Comparison of ENCODE assay signal across 12 mouse cellular contexts in genomic region chrX:47328817-47329216, GRCm38 (mm10).
DNase-seq lines count a peak whose midpoint lies in the region; ATAC-seq and TF ChIP-seq lines count a peak whose summit lies in the region.
"Had no signal": no experiment of that assay in that cellular context is flagged by ENCODE, and none has a peak within 500 bp of the region (broad histone marks: within the 10 kb centered on the region; RNA-seq: fewer than 3 reads in every experiment).

No protein-coding gene starts in this region.

- peak; percentile 2 for DNase-seq in adrenal gland, postnatal 10 days
- no peak for DNase-seq in adrenal gland, postnatal 25 days
- DNase-seq in hindbrain, postnatal 0 days (ENCODE audit: low spot score) = peak; percentile 68
- no peak for DNase-seq in liver, postnatal 0 days
- no peak for DNase-seq in liver
- peak; percentile 26 for DNase-seq in lung, postnatal 36 days
- no peak for DNase-seq in adrenal gland, adult 18-20 months (ENCODE audit: low spot score in 2 of 2)
- DNase-seq: adrenal gland, postnatal 36 days; thymus, adult 2 months had no signal

- H3K4me2 ChIP-seq in hindbrain, postnatal 0 days (ENCODE audit: low read depth, low read length) = no peak overlapping the region
- no peak overlapping the region for H3K4me2 ChIP-seq in hindbrain, embryonic 12.5 days (replicated peaks)
- no peak overlapping the region for H3K4me2 ChIP-seq in liver, postnatal 0 days (ENCODE audit: low read depth, low read length)
- H3K4me2 ChIP-seq: limb, embryonic 15.5 days had no signal

- peak; percentile 46 for TF ChIP-seq CTCF in hindbrain, postnatal 0 days (IDR thresholded peaks at IDR 0.05; ENCODE audit: low read depth)
- TF ChIP-seq CTCF in liver, postnatal 0 days (IDR thresholded peaks at IDR 0.05; ENCODE audit: low read depth) = peak; percentile 26; the same call in 1 of the 2 replicates

- no peak overlapping the region for H3K27ac ChIP-seq in hindbrain, postnatal 0 days
- no peak overlapping the region for H3K27ac ChIP-seq in hindbrain, embryonic 12.5 days
- no peak overlapping the region for H3K27ac ChIP-seq in liver, postnatal 0 days (ENCODE audit: low read depth)
- H3K27ac ChIP-seq: limb, embryonic 15.5 days; midbrain, embryonic 10.5 days had no signal

- H3K9me3 ChIP-seq in hindbrain, postnatal 0 days (ENCODE audit: low read length) = no peaks in the 10 kb centered on the region
- no peaks in the 10 kb centered on the region for H3K9me3 ChIP-seq in hindbrain, embryonic 12.5 days (replicated peaks)
- no peaks in the 10 kb centered on the region for H3K9me3 ChIP-seq in liver, postnatal 0 days (ENCODE audit: low read length)
- H3K9me3 ChIP-seq: limb, embryonic 15.5 days; midbrain, embryonic 10.5 days had no signal

- TF ChIP-seq EP300 in liver, postnatal 0 days (IDR thresholded peaks at IDR 0.05; ENCODE audit: low read depth) = no peak

- no peak overlapping the region for H3K4me3 ChIP-seq in hindbrain, postnatal 0 days (ENCODE audit: low read length)
- no peak overlapping the region for H3K4me3 ChIP-seq in hindbrain, embryonic 12.5 days
- no peak overlapping the region for H3K4me3 ChIP-seq in liver, postnatal 0 days (ENCODE audit: low read depth, low read length)
- H3K4me3 ChIP-seq: limb, embryonic 15.5 days; midbrain, embryonic 10.5 days had no signal

- ATAC-seq in hindbrain, postnatal 0 days = no peak
- no peak for ATAC-seq in hindbrain, embryonic 12.5 days (ENCODE audit: low FRiP score)
- ATAC-seq in liver, postnatal 0 days = no peak

- no peaks in the 10 kb centered on the region for H3K4me1 ChIP-seq in hindbrain, postnatal 0 days (ENCODE audit: insufficient read depth, low read length)
- H3K4me1 ChIP-seq in hindbrain, embryonic 12.5 days = no peaks in the 10 kb centered on the region
- no peaks in the 10 kb centered on the region for H3K4me1 ChIP-seq in liver, postnatal 0 days (ENCODE audit: insufficient read depth)
- H3K4me1 ChIP-seq: limb, embryonic 15.5 days; midbrain, embryonic 10.5 days had no signal

- H3K27me3 ChIP-seq in hindbrain, postnatal 0 days (ENCODE audit: insufficient read depth, low read length) = no peaks in the 10 kb centered on the region
- no peaks in the 10 kb centered on the region for H3K27me3 ChIP-seq in hindbrain, embryonic 12.5 days
- H3K27me3 ChIP-seq in liver, postnatal 0 days (ENCODE audit: insufficient read depth, low read length) = no peaks in the 10 kb centered on the region
- H3K27me3 ChIP-seq: limb, embryonic 15.5 days had no signal

- no peak overlapping the region for H3K9ac ChIP-seq in hindbrain, postnatal 0 days (replicated peaks; ENCODE audit: low read length)
- H3K9ac ChIP-seq in hindbrain, embryonic 12.5 days = no peak overlapping the region
- no peak overlapping the region for H3K9ac ChIP-seq in liver, postnatal 0 days (replicated peaks)
- H3K9ac ChIP-seq: limb, embryonic 15.5 days had no signal

- H3K36me3 ChIP-seq in hindbrain, postnatal 0 days (ENCODE audit: insufficient read depth, low read length) = no peaks in the 10 kb centered on the region
- H3K36me3 ChIP-seq in hindbrain, embryonic 12.5 days = no peaks in the 10 kb centered on the region
- H3K36me3 ChIP-seq in liver, postnatal 0 days (replicated peaks; ENCODE audit: insufficient read depth, low read length) = no peaks in the 10 kb centered on the region
- H3K36me3 ChIP-seq: limb, embryonic 15.5 days; midbrain, embryonic 10.5 days had no signal

Comparison
In these comparisons a context has a peak if more than half of its experiments do, and no peak if none do; other contexts are left out.
1. DNase-seq: peak in adrenal gland, postnatal 10 days (single experiment), hindbrain, postnatal 0 days (single experiment) and lung, postnatal 36 days (single experiment); none in adrenal gland, postnatal 25 days (single experiment), liver, postnatal 0 days (single experiment), liver (single experiment) and adrenal gland, adult 18-20 months (0 of 2).